Mouse (Mus musculus) fat pad, adult 2 months (tissue): ENCODE data around the gene Pde10a.

Source experiments
- DNase-seq: peaks from one replicate; pipeline ENCODE4 v3.0.0-alpha.2; 2011; ENCODE audit warnings: low read depth, low spot score; ENCODE audit errors: extremely low read depth

Pde10a gene

GRCm38 (mm10) chr17:8836292-8836691, 311.1 kb downstream of the Pde10a start:
- DNase-seq = no peak

GRCm38 (mm10) chr17:8838252-8838651, 313.1 kb downstream of the Pde10a start:
- no peak for DNase-seq

- DNase-seq = no peak
These were observed 314.3 kb downstream of the Pde10a start for GRCm38 (mm10) chr17:8839237-8840011.

- no peak for DNase-seq
These were observed 315.9 kb downstream of the Pde10a start for GRCm38 (mm10) chr17:8841094-8841493.

GRCm38 (mm10) chr17:8841897-8842540, 316.8 kb downstream of the Pde10a start:
- no peak for DNase-seq

GRCm38 (mm10) chr17:8842662-8843061, 317.5 kb downstream of the Pde10a start:
- DNase-seq = no peak

- no peak for DNase-seq
These were observed 318.8 kb downstream of the Pde10a start for GRCm38 (mm10) chr17:8843941-8844340.

GRCm38 (mm10) chr17:8846506-8846905, 321.3 kb downstream of the Pde10a start:
- DNase-seq = no peak

- DNase-seq = no peak
These were observed 322.4 kb downstream of the Pde10a start for GRCm38 (mm10) chr17:8847558-8847957.

- no peak for DNase-seq
These were observed 326.7 kb downstream of the Pde10a start for GRCm38 (mm10) chr17:8851846-8852245.

GRCm38 (mm10) chr17:8856430-8857371, 331.5 kb downstream of the Pde10a start:
- DNase-seq = no peak

- DNase-seq = no peak
These were observed 333.7 kb downstream of the Pde10a start for GRCm38 (mm10) chr17:8858636-8859421.

GRCm38 (mm10) chr17:8859489-8859888, 334.3 kb downstream of the Pde10a start:
- no peak for DNase-seq

GRCm38 (mm10) chr17:8864638-8865497, 339.7 kb downstream of the Pde10a start:
- DNase-seq = no peak

- DNase-seq = no peak
These were observed 342.4 kb downstream of the Pde10a start for GRCm38 (mm10) chr17:8867331-8868237.

- no peak for DNase-seq
These were observed 344.1 kb downstream of the Pde10a start for GRCm38 (mm10) chr17:8869287-8869686.

GRCm38 (mm10) chr17:8870848-8871247, 345.7 kb downstream of the Pde10a start:
- DNase-seq = no peak

- DNase-seq = no peak
These were observed 346.2 kb downstream of the Pde10a start for GRCm38 (mm10) chr17:8871396-8871795.
